Mouse (Mus musculus) stomach, postnatal 0 days (tissue): ENCODE data around the gene Fmr1nb.
A peak's percentile ranks its signal among the peaks of the same experiment; 100 is the strongest.

Experiments used
- CTCF ChIP-seq: IDR thresholded peaks from 2 replicates; pipeline ENCODE4 v1.5.1; 2016; ENCODE audit warnings: antibody characterized with exemption, low read depth, mild to moderate bottlenecking, moderate library complexity
- EP300 ChIP-seq: optimal IDR thresholded peaks from 2 replicates; pipeline ENCODE3; 2016; ENCODE audit warnings: antibody characterized with exemption

DNA sequence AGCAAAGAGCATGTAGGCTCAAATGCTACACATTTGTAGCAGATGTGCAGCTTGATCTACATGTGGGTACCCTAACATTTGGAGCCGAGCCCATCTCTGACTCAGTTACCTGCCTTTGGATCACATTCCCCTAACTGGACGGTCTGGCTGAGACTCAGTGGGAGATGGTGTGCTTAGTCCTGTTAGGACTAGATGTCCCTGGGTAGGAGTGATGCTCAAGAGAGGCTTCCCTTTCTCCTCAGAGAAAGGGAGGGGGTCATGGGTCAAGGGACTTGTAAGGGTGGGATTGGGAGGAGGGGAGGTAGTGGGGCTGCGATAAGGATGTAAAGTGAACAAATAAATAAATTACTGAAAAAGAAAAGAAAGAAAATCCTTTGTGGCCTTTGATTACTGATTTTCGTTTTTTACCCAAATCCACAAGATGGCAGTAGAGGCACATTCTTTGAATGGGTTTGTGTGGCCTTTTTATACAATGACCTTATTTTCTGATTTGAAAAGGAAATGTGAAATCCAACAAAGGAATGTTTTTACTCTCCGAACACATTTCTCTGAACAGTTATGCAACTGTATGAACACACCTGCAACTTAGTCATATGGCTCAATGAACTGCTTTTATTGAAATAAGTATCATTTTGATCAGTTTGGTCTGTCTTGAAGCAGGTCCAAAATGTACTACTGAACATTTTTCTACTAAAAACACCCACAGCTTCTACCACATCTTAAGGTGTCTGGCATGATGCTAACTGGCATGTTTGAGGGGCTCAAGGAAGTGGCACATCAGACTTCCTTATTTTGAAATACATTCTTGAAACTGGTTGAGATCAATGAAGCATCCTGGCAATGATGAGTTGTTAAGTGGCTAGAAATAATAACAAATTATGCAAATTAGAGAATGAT is 78.2 kb downstream of the Fmr1nb start:
- TF ChIP-seq CTCF: peak; percentile 75
- no peak for TF ChIP-seq EP300
